In the genomic region with DNA sequence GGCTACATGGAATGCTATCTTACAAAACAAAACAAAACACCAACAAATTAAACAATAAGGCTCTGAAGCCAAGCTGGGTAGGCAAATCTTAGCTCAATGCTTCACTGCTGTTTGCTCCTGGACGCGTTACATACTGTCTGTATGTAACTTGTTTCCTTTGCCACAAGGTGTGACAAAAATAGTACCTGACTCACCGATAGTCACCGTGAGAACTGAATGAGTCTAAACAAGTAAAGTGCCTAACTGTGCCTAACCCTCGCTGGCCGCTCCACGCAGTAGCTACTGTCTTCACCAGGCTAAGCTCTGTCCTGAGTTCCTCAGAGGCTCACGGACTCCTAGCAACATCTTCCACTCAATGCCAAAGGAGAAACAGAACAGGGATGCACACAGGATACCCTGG, we compare ENCODE assay signal across 11 mouse cellular contexts. TPM values are rescaled to one million over a fixed set of nuclear protein-coding genes. Genes with fewer than 3 reads are reported as not detected.
DNase-seq lines count a peak whose midpoint lies in the region; ATAC-seq and TF ChIP-seq lines count a peak whose summit lies in the region.
"Had no signal": no experiment of that assay in that cellular context is flagged by ENCODE, and none has a peak within 500 bp of the region (broad histone marks: within the 10 kb centered on the region; RNA-seq: fewer than 3 reads in every experiment).

No protein-coding gene starts in this region.

- H3K4me2 ChIP-seq in forebrain, embryonic 12.5 days: peak overlapping the region; percentile 79; the same call in 1 of the 2 replicates
- H3K4me2 ChIP-seq in lung, postnatal 0 days (replicated peaks; ENCODE audit: low read depth, low read length): no peak overlapping the region
- 0 out of 2 replicates have a peak overlapping the region, but pooled peaks have one; percentile 75 for H3K4me2 ChIP-seq in limb, embryonic 14.5 days (replicated peaks; ENCODE audit: low read depth, low read length, severe bottlenecking)

- peaks cover 44% of the 10 kb centered on the region for H3K36me3 ChIP-seq in forebrain, embryonic 12.5 days (replicated peaks)
- H3K36me3 ChIP-seq in forebrain, embryonic 10.5 days (replicated peaks): peaks cover 69% of the 10 kb centered on the region
- H3K36me3 ChIP-seq in lung, postnatal 0 days (ENCODE audit: insufficient read depth, low read length): peaks cover 10% of the 10 kb centered on the region; the same call in 1 of the 2 replicates
- H3K36me3 ChIP-seq in limb, embryonic 14.5 days (ENCODE audit: control insufficient read depth, insufficient read depth, low read length): peaks cover 45% of the 10 kb centered on the region

- H3K27ac ChIP-seq in forebrain, embryonic 12.5 days: no peak overlapping the region
- H3K27ac ChIP-seq in forebrain, embryonic 10.5 days: no peak overlapping the region
- no peak overlapping the region for H3K27ac ChIP-seq in lung, postnatal 0 days (ENCODE audit: low read length)
- H3K27ac ChIP-seq in limb, embryonic 14.5 days (replicated peaks; ENCODE audit: low read depth, low read length): no peak overlapping the region
- H3K27ac ChIP-seq: left cerebral cortex, adult 2 months had no signal

- H3K4me3 ChIP-seq in forebrain, embryonic 12.5 days (replicated peaks): no peak overlapping the region
- H3K4me3 ChIP-seq in forebrain, embryonic 10.5 days: no peak overlapping the region
- H3K4me3 ChIP-seq in lung, postnatal 0 days (ENCODE audit: low read depth, low read length): no peak overlapping the region
- H3K4me3 ChIP-seq in limb, embryonic 14.5 days (replicated peaks; ENCODE audit: low read length): 0 out of 2 replicates have a peak overlapping the region, but pooled peaks have one; percentile 90
- H3K4me3 ChIP-seq: left cerebral cortex, adult 2 months had no signal

- DNase-seq in forebrain, embryonic 10.5 days (ENCODE audit: extremely low spot score, low spot score): no peak
- DNase-seq in lung, postnatal 0 days (ENCODE audit: low spot score): peak; percentile 55
- no peak for DNase-seq in lung, postnatal 10 days
- no peak for DNase-seq in limb, embryonic 14.5 days (ENCODE audit: low spot score)
- DNase-seq in B cell, adult 2 months: no peak
- DNase-seq in MN1 (ENCODE audit: low spot score): no peak
- DNase-seq in layer of hippocampus, postnatal 14 days (ENCODE audit: low spot score in 2 of 2): no peak
- DNase-seq: cerebellum, adult 11-12 months; right cerebral cortex, postnatal 25 days had no signal

- no peaks in the 10 kb centered on the region for H3K27me3 ChIP-seq in forebrain, embryonic 12.5 days
- no peaks in the 10 kb centered on the region for H3K27me3 ChIP-seq in forebrain, embryonic 10.5 days (ENCODE audit: poor library complexity, severe bottlenecking)
- no peaks in the 10 kb centered on the region for H3K27me3 ChIP-seq in lung, postnatal 0 days (replicated peaks; ENCODE audit: insufficient read depth, low read length)
- no peaks in the 10 kb centered on the region for H3K27me3 ChIP-seq in limb, embryonic 14.5 days (ENCODE audit: control insufficient read depth, insufficient read depth, low read length)

- peaks cover 44% of the 10 kb centered on the region for H3K4me1 ChIP-seq in forebrain, embryonic 12.5 days
- peaks cover 50% of the 10 kb centered on the region for H3K4me1 ChIP-seq in forebrain, embryonic 10.5 days
- H3K4me1 ChIP-seq in lung, postnatal 0 days (ENCODE audit: insufficient read depth, low read depth, low read length): peaks cover 26% of the 10 kb centered on the region
- peaks cover 29% of the 10 kb centered on the region for H3K4me1 ChIP-seq in limb, embryonic 14.5 days (ENCODE audit: control insufficient read depth, insufficient read depth, low read length)

- TF ChIP-seq CTCF in lung, postnatal 0 days (IDR thresholded peaks at IDR 0.05): no peak

- TF ChIP-seq POLR2A in limb, embryonic 14.5 days (IDR thresholded peaks at IDR 0.05; ENCODE audit: borderline replicate concordance, extremely low read depth, insufficient read depth, insufficient read length): no peak

- 91% methylated on average over 8 of the region's 8 CpGs for WGBS in forebrain, embryonic 12.5 days
- WGBS in forebrain, embryonic 10.5 days: 92% methylated on average over 8 of the region's 8 CpGs
- 54% methylated on average over 8 of the region's 8 CpGs for WGBS in lung, postnatal 0 days
- 87% methylated on average over 8 of the region's 8 CpGs for WGBS in limb, embryonic 14.5 days

- no peak for ATAC-seq in forebrain, embryonic 12.5 days (ENCODE audit: low FRiP score)
- no peak for ATAC-seq in lung, postnatal 0 days
- no peak for ATAC-seq in limb, embryonic 14.5 days (ENCODE audit: low FRiP score, low read depth)

- peak overlapping the region; percentile 39 for H3K9ac ChIP-seq in forebrain, embryonic 12.5 days
- no peak overlapping the region for H3K9ac ChIP-seq in lung, postnatal 0 days (replicated peaks; ENCODE audit: low read depth)
- H3K9ac ChIP-seq in limb, embryonic 14.5 days (ENCODE audit: low read depth, low read length, severe bottlenecking): no peak overlapping the region

- TF ChIP-seq EP300 in lung, postnatal 0 days (IDR thresholded peaks at IDR 0.05): no peak

- H3K9me3 ChIP-seq in forebrain, embryonic 12.5 days: no peaks in the 10 kb centered on the region
- H3K9me3 ChIP-seq in forebrain, embryonic 10.5 days: no peaks in the 10 kb centered on the region
- H3K9me3 ChIP-seq in lung, postnatal 0 days (ENCODE audit: low read length): no peaks in the 10 kb centered on the region
- no peaks in the 10 kb centered on the region for H3K9me3 ChIP-seq in limb, embryonic 14.5 days (ENCODE audit: control insufficient read depth, low read length)

RNA-seq across cellular contexts. Expression of gene Ckap4, which starts 3.5 kb away (rescaled TPM):
- polyA plus RNA-seq in forebrain, embryonic 12.5 days (2016; fragmentation: Nextera tagmentation; extraction: Ambion mirVana): 72.0 and 72.2 TPM in 2 replicates
- polyA plus RNA-seq in forebrain, embryonic 10.5 days (2016; fragmentation: Nextera tagmentation; extraction: Ambion mirVana): 50.5 and 50.7 TPM in 2 replicates
- 49.2 and 58.8 TPM in 2 replicates for polyA plus RNA-seq in lung, postnatal 0 days (2015; fragmentation: Nextera tagmentation; extraction: Ambion mirVana)
- polyA plus RNA-seq in limb, embryonic 14.5 days (2012; rRNA removed): 143 and 144 TPM in 2 replicates
- polyA plus RNA-seq in limb, embryonic 14.5 days (2014; fragmentation: Nextera tagmentation; extraction: Ambion mirVana): 186 and 189 TPM in 2 replicates
- 10 to 100 TPM; 25.3 to 26.8 TPM for total RNA-seq in layer of hippocampus, postnatal 14 days (2021)

RNA-seq across cellular contexts. Expression of gene Tcp11l2, which starts 46.0 kb away (rescaled TPM):
- polyA plus RNA-seq in forebrain, embryonic 12.5 days (2016; fragmentation: Nextera tagmentation; extraction: Ambion mirVana): 10.3 and 11.0 TPM in 2 replicates
- polyA plus RNA-seq in forebrain, embryonic 10.5 days (2016; fragmentation: Nextera tagmentation; extraction: Ambion mirVana): 2.0 and 2.6 TPM in 2 replicates
- 73.8 and 73.9 TPM in 2 replicates for polyA plus RNA-seq in lung, postnatal 0 days (2015; fragmentation: Nextera tagmentation; extraction: Ambion mirVana)
- polyA plus RNA-seq in limb, embryonic 14.5 days (2012; rRNA removed): 15.8 and 27.9 TPM in 2 replicates
- polyA plus RNA-seq in limb, embryonic 14.5 days (2014; fragmentation: Nextera tagmentation; extraction: Ambion mirVana): 20.0 and 22.9 TPM in 2 replicates
- total RNA-seq in layer of hippocampus, postnatal 14 days (2021): 10 to 100 TPM; 24.5 to 25.2 TPM
